Mouse (Mus musculus) limb, embryonic 12.5 days (tissue): Measurements from ENCODE around the gene Gm28308. TPM values are rescaled to one million over a fixed set of nuclear protein-coding genes. Genes with fewer than 3 reads are reported as not detected.

Source experiments
- ATAC-seq: fragments of 200-750 bp; cut with Nextera tagmentation; 2 replicates; pipeline ENCODE4 v1.8.0; 2017; ENCODE audit warnings: low read depth, moderate TSS enrichment; ENCODE audit not compliant: insufficient number of reproducible peaks, insufficient read depth, low FRiP score, low TSS enrichment
- H3K27ac ChIP-seq: fragments of 300-500 bp; sonication (generic); 2 replicates; pipeline ENCODE4 v1.5.1; 2016; ENCODE audit warnings: mild to moderate bottlenecking, moderate library complexity
- H3K27me3 ChIP-seq: fragments of 300-500 bp; sonication (generic); 2 replicates; pipeline ENCODE4 v1.6.1; 2016; ENCODE audit warnings: mild to moderate bottlenecking, moderate library complexity
- H3K36me3 ChIP-seq: fragments of 300-500 bp; sonication (generic); 2 replicates; pipeline ENCODE4 v1.6.1; 2016; ENCODE audit warnings: mild to moderate bottlenecking, moderate library complexity
- H3K4me1 ChIP-seq: fragments of 300-500 bp; sonication (generic); replicated peaks from 2 replicates; pipeline ENCODE4 v1.6.1; 2016
- H3K4me2 ChIP-seq: fragments of 300-500 bp; sonication (generic); 2 replicates; pipeline ENCODE4 v1.6.1; 2016; ENCODE audit warnings: mild to moderate bottlenecking, moderate library complexity
- H3K4me3 ChIP-seq: fragments of 300-500 bp; sonication (generic); replicated peaks from 2 replicates; pipeline ENCODE4 v1.5.1; 2016; ENCODE audit warnings: mild to moderate bottlenecking
- H3K9ac ChIP-seq: fragments of 300-500 bp; sonication (generic); replicated peaks from 2 replicates; pipeline ENCODE4 v1.6.1; 2016; ENCODE audit warnings: mild to moderate bottlenecking, moderate library complexity
- H3K9me3 ChIP-seq: fragments of 300-500 bp; sonication (generic); 2 replicates; pipeline ENCODE4 v1.6.1; 2016; ENCODE audit warnings: mild to moderate bottlenecking, moderate library complexity
- WGBS: fragments of 180-500 bp; shearing (Covaris S2); methylation state at CpG from one replicate; pipeline ENCODE4 v1.1.7; 2016; 5-methylcytosine and 5-hydroxymethylcytosine counted together
- polyA plus RNA-seq: library from polyadenylated mRNA; unstranded; fragments of >200 nt; fragmentation: Nextera tagmentation; extraction: Ambion mirVana; gene quantifications from 2 replicates; pipeline ENCODE4 v1.2.1, GENCODE M21; 2016

The Gm28308 gene
- polyA plus RNA-seq, 1 experiment from 2014 or later = not detected

DNA sequence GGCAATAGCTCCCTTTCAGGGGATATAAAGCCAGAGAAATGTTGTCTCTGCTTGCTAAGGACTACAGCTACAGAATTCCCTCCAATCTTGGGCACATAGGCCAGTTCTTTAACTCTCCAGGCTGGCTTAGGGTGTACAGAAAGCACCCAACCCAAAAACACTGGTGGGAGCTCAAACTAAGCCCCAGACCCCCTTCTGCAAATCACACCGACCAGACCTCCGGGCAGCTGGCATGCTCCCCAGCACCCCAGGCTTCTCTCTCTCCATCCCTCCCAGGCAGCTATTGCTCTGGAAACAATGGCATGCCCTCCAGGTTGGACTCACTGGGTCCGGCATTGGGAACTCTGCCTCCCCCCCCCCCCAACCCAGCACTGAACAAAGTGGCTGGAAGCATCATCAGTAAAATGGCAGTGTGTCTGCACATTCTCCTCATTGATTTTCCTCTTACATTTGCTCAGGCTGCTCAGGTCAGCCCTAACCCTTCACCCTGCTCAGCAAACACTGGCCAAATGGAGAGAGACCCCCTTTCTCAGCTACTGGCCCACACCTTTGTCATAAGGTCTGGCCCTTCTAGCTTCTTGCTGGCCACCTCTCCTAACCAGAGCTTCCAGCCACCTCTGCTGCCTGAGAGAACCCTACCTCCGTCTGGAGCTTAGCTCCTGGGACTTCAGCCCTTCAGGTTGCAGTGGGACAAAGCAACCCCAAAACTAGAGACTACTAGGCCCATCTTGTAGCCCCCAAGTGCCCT lies 34.0 kb downstream of the Gm28308 start:
- H3K9me3 ChIP-seq = no peaks in the 10 kb centered on the region
- no peak for ATAC-seq
- H3K36me3 ChIP-seq = peaks cover 9% of the 10 kb centered on the region; the same call in 1 of the 2 replicates
- 0 out of 2 replicates have a peak overlapping the region, but pooled peaks have one; percentile 18 for H3K27ac ChIP-seq
- peaks cover 78% of the 10 kb centered on the region for H3K27me3 ChIP-seq
- peaks cover 87% of the 10 kb centered on the region for H3K4me1 ChIP-seq
- 14% methylated on average over 4 of the region's 4 CpGs for WGBS
- peak overlapping the region; percentile 34; the same call in 1 of the 2 replicates for H3K9ac ChIP-seq
- H3K4me3 ChIP-seq = peak overlapping the region; percentile 10; the same call in 1 of the 2 replicates
- H3K4me2 ChIP-seq = peak overlapping the region; percentile 35

DNA sequence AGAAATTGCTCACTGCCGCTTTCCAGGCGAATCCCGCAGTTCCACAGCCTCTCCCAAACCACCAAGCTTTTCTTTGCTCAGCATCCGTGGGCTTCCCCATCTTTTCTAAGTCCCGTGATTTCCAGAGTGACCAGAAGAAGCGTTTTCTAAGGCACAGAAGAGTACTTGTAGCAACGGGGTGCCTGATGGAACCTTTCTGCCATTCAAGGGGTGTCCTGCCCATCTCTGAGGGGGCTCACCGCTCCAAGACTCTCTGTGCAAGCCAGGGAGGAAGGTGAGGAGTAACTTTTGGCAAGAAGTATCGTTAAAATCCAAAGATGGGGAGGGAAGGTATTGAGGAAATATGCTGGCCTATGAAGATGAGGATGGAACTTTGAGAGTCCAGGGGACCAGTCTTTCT lies 35.3 kb downstream of the Gm28308 start:
- peaks cover 85% of the 10 kb centered on the region for H3K4me1 ChIP-seq
- H3K36me3 ChIP-seq = 0 out of 2 replicates have a peak, but pooled peaks cover 9% of the 10 kb centered on the region
- 7% methylated on average over 9 of the region's 9 CpGs for WGBS
- peaks cover 67% of the 10 kb centered on the region for H3K27me3 ChIP-seq
- H3K4me2 ChIP-seq = peak overlapping the region; percentile 89
- no peak for ATAC-seq
- H3K9ac ChIP-seq = peak overlapping the region; percentile 37; the same call in 1 of the 2 replicates
- peak overlapping the region; percentile 51; the same call in 1 of the 2 replicates for H3K4me3 ChIP-seq
- H3K9me3 ChIP-seq = no peaks in the 10 kb centered on the region
- H3K27ac ChIP-seq = 0 out of 2 replicates have a peak overlapping the region, but pooled peaks have one; percentile 5

DNA sequence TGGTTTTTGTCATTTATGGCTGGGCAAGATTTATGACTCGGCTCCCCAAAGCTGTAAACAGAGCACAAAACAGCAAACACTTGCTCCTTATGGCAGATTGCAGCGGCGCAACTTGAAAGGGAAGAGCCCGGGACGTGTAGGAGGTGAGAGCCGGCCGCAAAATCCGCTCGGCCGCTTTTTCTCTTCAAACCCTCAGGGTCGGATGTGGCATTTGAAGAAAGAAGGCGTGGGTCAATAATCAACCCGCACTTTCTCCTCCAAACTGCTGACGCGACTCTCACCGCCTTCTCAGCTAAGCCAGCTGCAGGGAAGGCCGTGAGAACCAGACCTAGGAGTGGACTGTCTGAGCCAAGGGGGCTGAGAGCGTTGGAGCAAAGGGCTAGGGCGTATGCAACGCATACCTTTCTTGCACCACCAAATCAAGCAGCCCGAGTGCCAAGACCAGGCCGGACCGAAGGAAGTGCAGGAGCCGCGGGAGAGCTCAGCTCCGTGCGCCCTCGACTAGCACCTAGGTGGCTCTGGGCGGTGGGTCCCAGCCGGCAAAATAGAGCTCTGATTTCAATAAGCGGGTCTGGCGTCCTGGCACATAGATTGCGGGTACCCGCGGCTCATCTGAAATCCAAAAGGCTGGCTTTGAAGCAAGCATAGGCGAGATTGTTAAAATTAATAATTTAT lies 35.9 kb downstream of the Gm28308 start, which contains the start of gene 5730596B20Rik:
Gene 5730596B20Rik (plus strand): TSS at position 438 of the 675 bp plus-strand sequence.
- peak within 1 kb of the TSS; percentile 89 for H3K4me2 ChIP-seq
- 2% methylated on average over 36 of the region's 36 CpGs for WGBS
- peaks cover 68% of the 10 kb centered on the region for H3K27me3 ChIP-seq

GRCm38 (mm10) chr6:52176391-52176790 lies 36.7 kb downstream of the Gm28308 start:
- Histone ChIP-seq H3K9me3 (no peaks in the 10 kb centered on the region), H3K4me3 (peak overlapping the region; percentile 51), H3K4me2 (peak overlapping the region; percentile 89), H3K27me3 (peaks cover 69% of the 10 kb centered on the region), H3K27ac (peak overlapping the region; percentile 50; the same call in 1 of the 2 replicates), H3K36me3 (0 out of 2 replicates have a peak, but pooled peaks cover 4% of the 10 kb centered on the region), H3K4me1 (peaks cover 90% of the 10 kb centered on the region), H3K9ac (no peak overlapping the region)
- no peak for ATAC-seq
- WGBS = 4% methylated on average over 6 of the region's 6 CpGs

More for the DNA sequence above, 35.9 kb downstream of the Gm28308 start, which contains the start of gene 5730596B20Rik:
- peak within 1 kb of the TSS; percentile 50; the same call in 1 of the 2 replicates for H3K27ac ChIP-seq
- H3K9me3 ChIP-seq = no peaks in the 10 kb centered on the region
- 0 out of 2 replicates have a peak, but pooled peaks cover 9% of the 10 kb centered on the region for H3K36me3 ChIP-seq
- H3K9ac ChIP-seq = peak within 1 kb of the TSS; percentile 37
- no peak for ATAC-seq
- H3K4me1 ChIP-seq = peaks cover 87% of the 10 kb centered on the region
- peak within 1 kb of the TSS; percentile 51 for H3K4me3 ChIP-seq

DNA sequence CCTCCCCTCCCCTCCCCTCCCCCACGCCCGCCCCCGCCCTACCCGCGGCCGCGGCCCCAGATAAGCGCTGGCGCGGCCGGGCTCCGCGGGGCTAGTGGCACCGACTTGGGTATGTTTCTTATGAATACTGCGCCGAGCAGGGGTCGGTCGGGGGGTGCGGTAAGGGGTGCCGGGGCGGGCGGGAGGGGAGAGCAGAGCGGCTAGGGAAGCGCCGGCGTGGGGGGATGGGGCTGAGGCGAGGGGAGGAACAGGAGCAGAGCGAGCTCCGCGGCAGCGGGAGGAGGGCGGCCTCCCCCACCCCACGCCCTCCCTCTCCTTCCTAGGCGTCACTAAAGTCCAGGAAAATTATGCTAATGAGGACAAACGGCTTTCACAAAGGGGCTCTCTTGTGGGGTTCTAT lies 37.3 kb downstream of the Gm28308 start:
- no peak for ATAC-seq
- Histone ChIP-seq H3K4me3 (peak overlapping the region; percentile 51), H3K4me2 (peak overlapping the region; percentile 89), H3K4me1 (peaks cover 91% of the 10 kb centered on the region), H3K36me3 (no peaks in the 10 kb centered on the region), H3K27me3 (peaks cover 69% of the 10 kb centered on the region), H3K9me3 (no peaks in the 10 kb centered on the region), H3K9ac (peak overlapping the region; percentile 74), H3K27ac (peak overlapping the region; percentile 78)
- 1% methylated on average over 15 of the region's 35 CpGs for WGBS

DNA sequence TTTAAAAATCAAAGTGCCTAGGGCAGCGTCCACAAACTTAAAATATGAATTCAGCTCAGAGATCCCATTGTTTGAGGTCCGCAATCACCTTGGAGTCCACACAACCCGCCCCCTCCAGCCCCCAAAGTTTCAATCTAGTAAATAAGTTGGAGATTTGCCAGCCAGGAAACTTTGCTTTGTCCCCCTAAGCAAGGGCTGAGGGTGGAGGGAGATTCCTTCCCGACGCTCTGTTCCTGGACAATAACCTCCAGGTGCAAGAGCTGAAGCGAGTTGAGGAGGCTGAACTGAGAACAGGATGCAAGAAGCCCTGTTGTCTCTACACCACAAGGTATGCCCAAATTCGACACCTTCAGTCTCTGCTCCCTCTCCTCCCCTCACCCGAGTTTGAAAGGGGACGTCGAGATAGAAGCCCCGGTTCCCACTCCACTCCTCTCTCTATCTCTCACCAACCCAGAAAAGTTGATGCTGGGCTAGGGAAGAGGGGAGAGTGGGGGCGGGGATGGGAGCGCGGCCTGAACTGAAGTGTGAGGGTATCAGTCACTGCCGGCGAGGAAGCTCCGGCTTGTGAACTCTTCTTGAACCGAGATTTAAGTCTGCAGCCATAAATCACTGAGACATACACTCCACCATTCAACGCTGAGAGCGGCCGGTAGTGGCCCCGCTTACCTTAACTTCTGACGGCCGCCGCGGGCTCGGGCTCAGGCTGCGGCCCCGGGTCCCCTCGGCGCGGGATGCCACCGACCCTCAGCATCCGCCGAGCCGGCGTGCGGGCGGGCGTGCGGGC lies 38.0 kb downstream of the Gm28308 start:
- peaks cover 5% of the 10 kb centered on the region; the same call in 1 of the 2 replicates for H3K36me3 ChIP-seq
- peaks cover 69% of the 10 kb centered on the region for H3K27me3 ChIP-seq
- peak overlapping the region; percentile 74 for H3K9ac ChIP-seq
- no peaks in the 10 kb centered on the region for H3K9me3 ChIP-seq
- no peak for ATAC-seq
- 4% methylated on average over 41 of the region's 41 CpGs for WGBS
- H3K4me2 ChIP-seq = peak overlapping the region; percentile 89
- peak overlapping the region; percentile 51 for H3K4me3 ChIP-seq
- peaks cover 91% of the 10 kb centered on the region for H3K4me1 ChIP-seq
- peak overlapping the region; percentile 78 for H3K27ac ChIP-seq

DNA sequence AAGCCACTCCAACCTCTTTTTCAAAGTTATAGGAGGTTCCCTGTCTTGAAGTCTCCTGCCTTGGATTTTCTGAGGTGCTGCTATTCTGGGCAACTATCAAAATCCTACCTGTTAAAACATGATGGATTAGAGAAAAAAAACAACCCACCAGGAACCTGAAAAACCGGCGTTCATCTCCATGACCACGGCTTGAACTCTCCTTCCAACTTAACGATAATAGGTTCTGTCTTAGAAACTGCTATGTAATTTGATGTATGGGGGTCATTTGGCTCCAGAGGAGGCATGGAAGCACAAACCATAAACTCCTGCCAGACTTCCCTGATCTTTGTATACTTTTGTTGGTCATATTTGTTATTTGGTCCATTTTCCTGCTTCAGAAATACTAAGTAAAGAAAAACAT lies 39.5 kb downstream of the Gm28308 start:
- peaks cover 64% of the 10 kb centered on the region for H3K27me3 ChIP-seq
- 0 out of 2 replicates have a peak overlapping the region, but pooled peaks have one; percentile 68 for H3K4me2 ChIP-seq
- ATAC-seq = no peak
- 6% methylated on average over 4 of the region's 4 CpGs for WGBS
- H3K4me1 ChIP-seq = peaks cover 87% of the 10 kb centered on the region
- H3K36me3 ChIP-seq = peaks cover 13% of the 10 kb centered on the region; the same call in 1 of the 2 replicates
- H3K27ac ChIP-seq = no peak overlapping the region
- no peak overlapping the region for H3K9ac ChIP-seq
- H3K4me3 ChIP-seq = no peak overlapping the region
- H3K9me3 ChIP-seq = no peaks in the 10 kb centered on the region

DNA sequence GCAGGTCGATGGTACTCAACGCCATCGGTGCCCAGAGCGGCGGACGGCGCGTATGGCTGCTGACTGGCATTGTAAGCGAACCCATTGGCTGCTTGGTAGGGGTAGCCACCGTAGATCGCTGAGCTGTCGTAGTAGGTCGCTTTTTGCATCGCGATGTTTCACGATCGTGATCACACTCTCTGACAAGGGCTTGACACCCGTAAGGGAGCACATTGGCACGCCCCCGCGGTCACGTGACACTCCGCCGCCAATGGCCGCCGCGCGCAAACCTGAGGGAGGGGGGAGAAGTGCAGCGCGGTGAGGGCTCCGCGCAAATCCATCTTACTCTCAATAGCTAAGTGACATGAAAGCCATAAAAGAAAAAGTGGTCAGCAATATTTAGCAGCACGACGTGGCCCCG lies 40.6 kb downstream of the Gm28308 start:
- WGBS = 1% methylated on average over 35 of the region's 35 CpGs

DNA sequence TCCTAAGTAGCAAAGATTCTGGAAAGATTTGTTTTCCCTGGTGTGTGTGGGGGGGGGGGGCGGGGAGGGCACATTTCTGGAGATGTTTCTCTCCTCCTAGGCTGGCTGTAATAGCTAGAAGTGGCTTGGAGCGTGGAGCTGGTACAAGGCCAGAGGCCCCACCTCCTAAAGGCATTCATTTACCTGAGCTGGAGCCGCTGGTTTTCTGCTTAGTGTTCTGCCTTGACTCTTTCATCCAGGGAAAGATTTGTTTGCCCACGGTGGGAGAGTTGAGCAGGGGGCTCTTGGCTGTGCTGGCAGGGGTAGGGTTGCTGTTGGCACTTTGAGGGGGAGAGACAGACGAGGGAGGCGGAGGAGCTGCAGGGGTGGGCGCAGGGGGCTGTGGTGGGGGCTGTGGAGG lies 41.2 kb downstream of the Gm28308 start:
- 18% methylated on average over 7 of the region's 7 CpGs for WGBS

More for the DNA sequence above, 40.6 kb downstream of the Gm28308 start:
- Histone ChIP-seq H3K4me3 (peak overlapping the region; percentile 34), H3K4me1 (peaks cover 81% of the 10 kb centered on the region), H3K9ac (peak overlapping the region; percentile 42; the same call in 1 of the 2 replicates), H3K27me3 (peaks cover 69% of the 10 kb centered on the region), H3K36me3 (peaks cover 14% of the 10 kb centered on the region; the same call in 1 of the 2 replicates), H3K4me2 (peak overlapping the region; percentile 68), H3K9me3 (no peaks in the 10 kb centered on the region), H3K27ac (peak overlapping the region; percentile 72)
- peak; percentile 61; the same call in 1 of the 2 replicates for ATAC-seq

DNA sequence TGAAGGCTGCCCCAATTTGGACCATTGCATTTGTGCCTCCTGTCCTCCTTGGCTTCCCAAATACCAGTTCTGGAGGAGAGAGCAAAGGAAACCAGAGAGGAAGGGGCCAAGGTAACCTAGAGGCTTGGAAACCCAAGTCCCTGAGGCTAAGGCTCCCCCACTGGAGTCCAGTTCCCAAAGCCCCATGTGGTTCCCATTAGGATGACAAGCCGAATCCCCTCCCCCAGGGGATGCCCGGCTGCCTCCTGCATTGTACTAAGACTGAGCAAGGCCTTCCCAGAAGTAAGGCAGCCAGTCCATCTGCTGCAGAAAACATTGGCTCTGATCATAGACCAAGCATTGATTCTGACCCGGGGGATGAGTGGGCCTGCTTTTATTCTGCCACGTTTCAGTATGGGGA lies 41.8 kb downstream of the Gm28308 start:
- WGBS = 6% methylated on average over 4 of the region's 4 CpGs
- Histone ChIP-seq H3K4me1 (peaks cover 72% of the 10 kb centered on the region), H3K4me3 (no peak overlapping the region), H3K9me3 (no peaks in the 10 kb centered on the region), H3K4me2 (peak overlapping the region; percentile 68), H3K27me3 (peaks cover 70% of the 10 kb centered on the region), H3K36me3 (peaks cover 14% of the 10 kb centered on the region; the same call in 1 of the 2 replicates), H3K9ac (no peak overlapping the region), H3K27ac (peak overlapping the region; percentile 72; the same call in 1 of the 2 replicates)
- ATAC-seq = no peak

More for the DNA sequence above, 41.2 kb downstream of the Gm28308 start:
- Histone ChIP-seq H3K4me2 (peak overlapping the region; percentile 68), H3K4me3 (peak overlapping the region; percentile 34), H3K9ac (peak overlapping the region; percentile 42; the same call in 1 of the 2 replicates), H3K9me3 (no peaks in the 10 kb centered on the region), H3K36me3 (peaks cover 14% of the 10 kb centered on the region; the same call in 1 of the 2 replicates), H3K27ac (peak overlapping the region; percentile 72), H3K27me3 (peaks cover 70% of the 10 kb centered on the region), H3K4me1 (peaks cover 76% of the 10 kb centered on the region)
- no peak for ATAC-seq
